Mouse (Mus musculus): ENCODE data around the gene Ppp4r1.

- no peak for TF ChIP-seq BHLHE40 (IDR thresholded peaks at IDR 0.05; ENCODE audit: borderline replicate concordance, low read depth, low read length)
- TF ChIP-seq HCFC1 (IDR thresholded peaks at IDR 0.05; ENCODE audit: low read depth, low read length), result no peak
- no peak for TF ChIP-seq MYC (IDR thresholded peaks at IDR 0.05; ENCODE audit: low read depth, low read length)
- TF ChIP-seq CHD2 (IDR thresholded peaks at IDR 0.05; ENCODE audit: low read length), result no peak
- no peak for TF ChIP-seq EP300 (IDR thresholded peaks at IDR 0.05; ENCODE audit: low read depth in 1 of 2, low read length in 2 of 2)
- TF ChIP-seq UBTF (IDR thresholded peaks at IDR 0.05; ENCODE audit: borderline replicate concordance, insufficient read depth, low read depth, low read length), result no peak
- TF ChIP-seq ZMIZ1 (IDR thresholded peaks at IDR 0.05; ENCODE audit: low read depth, low read length), result no peak
- TF ChIP-seq CHD1 (IDR thresholded peaks at IDR 0.05; ENCODE audit: low read depth, low read length), result no peak
- no peak for TF ChIP-seq ZKSCAN1 (IDR thresholded peaks at IDR 0.05; ENCODE audit: low read depth, low read length)
- TF ChIP-seq MXI1 (IDR thresholded peaks at IDR 0.05; ENCODE audit: low read depth, low read length), result no peak
- no peak for TF ChIP-seq SIN3A (IDR thresholded peaks at IDR 0.05; ENCODE audit: low read length)
Observed at GRCm38 (mm10) chr17:65865265-65865664, 82.9 kb downstream of the Ppp4r1 start.

Measured in MEL (cell line).